Mouse (Mus musculus) forebrain, embryonic 12.5 days (tissue): ENCODE measurements around the gene Bcl6. TPM values are rescaled to one million over a fixed set of nuclear protein-coding genes. Genes with fewer than 3 reads are reported as not detected.

ENCODE experiments used
- ATAC-seq: fragments of 200-750 bp; cut with Nextera tagmentation; 2 replicates; pipeline ENCODE4 v1.8.0; 2017; ENCODE audit warnings: moderate TSS enrichment; ENCODE audit not compliant: low FRiP score
- H3K27ac ChIP-seq: fragments of 300-500 bp; sonication (generic); 2 replicates; pipeline ENCODE4 v1.5.1; 2016; ENCODE audit warnings: mild to moderate bottlenecking
- H3K27me3 ChIP-seq: fragments of 300-500 bp; sonication (generic); 2 replicates; pipeline ENCODE4 v1.6.1; 2016; ENCODE audit warnings: mild to moderate bottlenecking
- H3K36me3 ChIP-seq: fragments of 300-500 bp; sonication (generic); replicated peaks from 2 replicates; pipeline ENCODE4 v1.6.1; 2016; ENCODE audit warnings: mild to moderate bottlenecking
- H3K4me1 ChIP-seq: fragments of 300-500 bp; sonication (generic); 2 replicates; pipeline ENCODE4 v1.6.1; 2016
- H3K4me2 ChIP-seq: fragments of 300-500 bp; sonication (generic); 2 replicates; pipeline ENCODE4 v1.6.1; 2016; ENCODE audit warnings: mild to moderate bottlenecking, moderate library complexity
- H3K4me3 ChIP-seq: fragments of 300-500 bp; sonication (generic); replicated peaks from 2 replicates; pipeline ENCODE4 v1.5.1; 2016; ENCODE audit warnings: mild to moderate bottlenecking
- H3K9ac ChIP-seq: fragments of 300-500 bp; sonication (generic); 2 replicates; pipeline ENCODE4 v1.6.1; 2016; ENCODE audit warnings: mild to moderate bottlenecking
- H3K9me3 ChIP-seq: fragments of 300-500 bp; sonication (generic); 2 replicates; pipeline ENCODE4 v1.6.1; 2016
- WGBS: fragments of 180-500 bp; shearing (Covaris S2); methylation state at CpG from one replicate; pipeline ENCODE4 v1.1.7; 2016; 5-methylcytosine and 5-hydroxymethylcytosine counted together
- polyA plus RNA-seq: library from polyadenylated mRNA; unstranded; fragments of >200 nt; fragmentation: Nextera tagmentation; extraction: Ambion mirVana; gene quantifications from 2 replicates; pipeline ENCODE4 v1.2.1, GENCODE M21; 2016

Bcl6 gene
- polyA plus RNA-seq, 1 experiment from 2014 or later = 0.40 TPM

DNA sequence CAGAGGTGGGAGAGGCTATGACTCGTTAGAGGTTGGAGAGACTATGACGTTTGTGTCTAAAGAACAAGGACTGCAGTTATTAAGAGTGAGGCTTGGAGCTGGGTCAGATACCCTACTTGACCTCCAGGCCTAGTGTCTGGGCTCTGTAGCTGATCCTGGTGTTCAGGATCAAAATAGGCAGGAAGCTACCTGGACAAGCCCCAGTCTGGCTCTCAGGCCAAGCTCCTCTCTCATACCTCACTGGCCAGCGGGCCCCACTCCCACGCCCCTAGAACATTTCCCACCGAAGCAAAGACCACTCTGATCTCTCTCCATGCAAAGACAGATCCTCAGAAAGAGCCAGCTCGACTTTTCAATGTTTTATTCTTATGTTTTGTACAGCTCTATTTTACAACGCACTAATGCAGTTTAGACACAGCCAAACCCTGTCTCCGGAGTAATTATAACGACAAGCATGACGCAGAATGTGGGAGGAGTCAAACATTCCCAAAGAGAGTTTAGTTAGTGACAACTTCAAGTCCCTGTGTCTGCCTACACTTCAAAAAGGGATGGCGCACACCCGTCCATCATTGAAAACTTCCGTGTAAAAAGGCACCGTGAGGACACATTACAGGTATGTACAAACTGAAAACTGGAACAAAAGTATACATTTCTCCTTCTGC, 23.8 kb downstream of the Bcl6 start:
- WGBS = 78% methylated on average over 14 of the region's 14 CpGs
- Histone ChIP-seq H3K4me1 (peaks cover 14% of the 10 kb centered on the region), H3K27ac (no peak overlapping the region), H3K36me3 (no peaks in the 10 kb centered on the region), H3K9me3 (no peaks in the 10 kb centered on the region), H3K27me3 (no peaks in the 10 kb centered on the region), H3K4me3 (no peak overlapping the region), H3K9ac (no peak overlapping the region), H3K4me2 (no peak overlapping the region)
- no peak for ATAC-seq

- H3K4me2 ChIP-seq = no peak overlapping the region
- H3K36me3 ChIP-seq = no peaks in the 10 kb centered on the region
- H3K9me3 ChIP-seq = no peaks in the 10 kb centered on the region
- ATAC-seq = no peak
- no peaks in the 10 kb centered on the region for H3K27me3 ChIP-seq
- no peak overlapping the region for H3K9ac ChIP-seq
- H3K4me3 ChIP-seq = no peak overlapping the region
- WGBS = 67% methylated on average over 22 of the region's 22 CpGs
- H3K4me1 ChIP-seq = peaks cover 14% of the 10 kb centered on the region
- no peak overlapping the region for H3K27ac ChIP-seq
Observed at GRCm38 (mm10) chr16:23963896-23964668, 24.6 kb downstream of the Bcl6 start.

DNA sequence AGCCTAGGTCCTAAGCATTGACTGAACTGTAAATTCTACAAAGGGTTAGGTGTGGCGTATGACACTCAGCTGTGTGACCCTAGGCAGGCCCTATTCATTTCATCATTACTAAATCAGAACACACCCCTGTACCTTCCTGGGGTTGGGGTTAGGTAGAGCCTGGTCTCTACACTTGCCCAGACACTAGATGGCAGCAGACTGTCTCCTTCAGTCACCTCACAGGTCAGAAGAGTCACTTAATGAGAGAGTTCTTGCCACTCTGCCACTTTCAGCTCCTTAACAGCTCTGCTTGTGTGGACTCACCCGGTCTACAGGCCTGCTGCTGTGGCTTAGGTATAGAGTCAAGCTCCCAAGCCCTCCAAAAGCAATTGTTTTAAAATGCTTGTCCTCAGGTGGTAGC, 26.3 kb downstream of the Bcl6 start:
- WGBS = 92% methylated on average over 2 of the region's 2 CpGs
- no peak for ATAC-seq
- no peaks in the 10 kb centered on the region for H3K27me3 ChIP-seq
- no peak overlapping the region for H3K9ac ChIP-seq
- H3K4me1 ChIP-seq = peaks cover 14% of the 10 kb centered on the region
- no peaks in the 10 kb centered on the region for H3K9me3 ChIP-seq
- H3K27ac ChIP-seq = no peak overlapping the region
- no peak overlapping the region for H3K4me2 ChIP-seq
- no peaks in the 10 kb centered on the region for H3K36me3 ChIP-seq
- H3K4me3 ChIP-seq = no peak overlapping the region

DNA sequence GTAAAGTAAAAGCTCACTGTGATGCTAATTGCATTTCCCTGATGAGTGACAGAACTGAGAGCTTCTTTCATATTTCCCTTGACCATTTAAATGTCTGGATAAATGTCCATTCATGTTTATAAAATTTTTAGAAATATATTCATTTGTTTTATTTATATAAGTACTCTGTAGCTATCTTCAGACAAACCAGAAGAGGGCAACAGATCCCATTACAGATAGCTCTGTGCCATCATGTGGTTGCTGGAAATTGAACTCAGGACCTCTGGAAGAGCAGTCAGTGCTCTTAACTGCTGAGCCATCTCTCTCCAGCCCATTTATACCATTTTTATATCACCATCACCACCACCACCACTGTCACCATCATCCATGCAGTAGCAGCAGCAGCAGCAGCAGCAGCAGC, 29.7 kb downstream of the Bcl6 start:
- no peak for ATAC-seq
- Histone ChIP-seq H3K36me3 (no peaks in the 10 kb centered on the region), H3K27ac (no peak overlapping the region), H3K9me3 (no peaks in the 10 kb centered on the region), H3K27me3 (no peaks in the 10 kb centered on the region), H3K4me2 (no peak overlapping the region), H3K4me3 (no peak overlapping the region), H3K4me1 (peaks cover 4% of the 10 kb centered on the region; the same call in 1 of the 2 replicates), H3K9ac (no peak overlapping the region)

- Histone ChIP-seq H3K4me1 (no peaks in the 10 kb centered on the region), H3K9ac (no peak overlapping the region), H3K27ac (no peak overlapping the region), H3K27me3 (no peaks in the 10 kb centered on the region), H3K4me3 (no peak overlapping the region), H3K4me2 (no peak overlapping the region), H3K9me3 (no peaks in the 10 kb centered on the region), H3K36me3 (no peaks in the 10 kb centered on the region)
- peak; percentile 53; the same call in 1 of the 2 replicates for ATAC-seq
- WGBS = 11% methylated on average over 1 of the region's 1 CpGs
Observed at GRCm38 (mm10) chr16:23953959-23954260, 34.7 kb downstream of the Bcl6 start.

- Histone ChIP-seq H3K4me1 (no peaks in the 10 kb centered on the region), H3K27me3 (no peaks in the 10 kb centered on the region), H3K9me3 (no peaks in the 10 kb centered on the region), H3K4me3 (no peak overlapping the region), H3K9ac (no peak overlapping the region), H3K36me3 (no peaks in the 10 kb centered on the region), H3K27ac (no peak overlapping the region), H3K4me2 (no peak overlapping the region)
- peak; percentile 53; the same call in 1 of the 2 replicates for ATAC-seq
- WGBS = 46% methylated on average over 11 of the region's 11 CpGs
Observed at GRCm38 (mm10) chr16:23953189-23953958, 35.3 kb downstream of the Bcl6 start.

DNA sequence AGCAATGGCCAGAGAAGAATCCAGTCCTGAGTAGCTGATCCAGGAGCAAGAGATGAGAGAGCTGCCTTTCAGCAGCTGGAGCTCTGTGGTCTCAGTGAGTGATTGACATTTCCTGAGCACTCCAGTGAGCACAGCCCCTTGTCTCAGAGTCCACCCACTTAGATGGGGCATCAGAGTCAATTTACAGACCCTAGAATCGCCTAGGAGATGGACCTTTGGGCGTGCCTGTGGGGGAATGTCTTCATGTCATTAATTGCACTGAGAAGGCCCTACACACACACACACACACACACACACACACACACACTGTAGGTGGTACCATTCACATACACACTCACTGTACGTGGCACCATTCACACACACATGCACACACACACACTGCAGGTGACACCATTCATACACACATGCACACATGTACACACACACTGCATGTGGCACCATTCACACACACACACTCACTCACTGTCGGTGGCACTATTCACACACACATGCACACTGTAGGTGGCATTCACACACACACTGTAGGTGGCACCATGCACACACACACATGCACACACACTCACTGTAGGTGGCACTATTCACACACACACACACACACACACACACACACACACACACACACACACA, 36.4 kb downstream of the Bcl6 start:
- Histone ChIP-seq H3K36me3 (no peaks in the 10 kb centered on the region), H3K4me3 (no peak overlapping the region), H3K4me2 (no peak overlapping the region), H3K4me1 (no peaks in the 10 kb centered on the region), H3K27ac (no peak overlapping the region), H3K9ac (no peak overlapping the region), H3K27me3 (no peaks in the 10 kb centered on the region), H3K9me3 (no peaks in the 10 kb centered on the region)
- ATAC-seq = 0 out of 2 replicates have a peak, but pooled peaks have one; percentile 27
- WGBS = 82% methylated on average over 4 of the region's 4 CpGs

- Histone ChIP-seq H3K36me3 (no peaks in the 10 kb centered on the region), H3K4me1 (no peaks in the 10 kb centered on the region), H3K9me3 (no peaks in the 10 kb centered on the region), H3K4me2 (no peak overlapping the region), H3K4me3 (no peak overlapping the region), H3K27ac (no peak overlapping the region), H3K9ac (no peak overlapping the region), H3K27me3 (no peaks in the 10 kb centered on the region)
- no peak for ATAC-seq
- WGBS = 93% methylated on average over 6 of the region's 6 CpGs
Observed at GRCm38 (mm10) chr16:23947654-23948053, 41.0 kb downstream of the Bcl6 start.

GRCm38 (mm10) chr16:23944801-23945200, 43.9 kb downstream of the Bcl6 start:
- no peaks in the 10 kb centered on the region for H3K4me1 ChIP-seq
- no peak overlapping the region for H3K9ac ChIP-seq
- WGBS = 60% methylated on average over 3 of the region's 3 CpGs
- no peak overlapping the region for H3K27ac ChIP-seq
- no peak overlapping the region for H3K4me3 ChIP-seq
- H3K36me3 ChIP-seq = no peaks in the 10 kb centered on the region
- no peak for ATAC-seq
- H3K4me2 ChIP-seq = no peak overlapping the region
- no peaks in the 10 kb centered on the region for H3K27me3 ChIP-seq
- H3K9me3 ChIP-seq = no peaks in the 10 kb centered on the region

DNA sequence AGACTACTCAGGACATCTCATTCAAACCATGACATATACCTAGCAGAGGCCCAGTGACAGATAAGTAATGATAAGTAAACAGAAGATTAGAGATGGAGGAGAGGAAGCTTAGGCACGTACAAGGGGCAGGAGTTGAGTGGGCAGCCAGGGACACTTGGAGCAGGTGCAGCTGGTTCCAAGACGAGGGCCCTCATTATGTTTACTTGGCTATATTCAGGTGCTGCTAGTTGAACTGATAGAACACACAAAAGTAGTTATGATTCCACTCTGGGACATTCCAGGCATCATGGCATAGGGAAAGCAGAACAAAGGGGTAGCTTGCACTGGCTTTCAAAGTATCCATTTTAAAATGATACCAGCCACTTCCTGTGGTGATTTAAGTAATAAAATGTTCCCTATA, 54.3 kb downstream of the Bcl6 start:
- H3K9ac ChIP-seq = no peak overlapping the region
- H3K36me3 ChIP-seq = no peaks in the 10 kb centered on the region
- no peak overlapping the region for H3K4me2 ChIP-seq
- no peak overlapping the region for H3K4me3 ChIP-seq
- WGBS = 86% methylated on average over 2 of the region's 2 CpGs
- no peaks in the 10 kb centered on the region for H3K27me3 ChIP-seq
- ATAC-seq = no peak
- no peaks in the 10 kb centered on the region for H3K4me1 ChIP-seq
- H3K27ac ChIP-seq = no peak overlapping the region
- no peaks in the 10 kb centered on the region for H3K9me3 ChIP-seq

DNA sequence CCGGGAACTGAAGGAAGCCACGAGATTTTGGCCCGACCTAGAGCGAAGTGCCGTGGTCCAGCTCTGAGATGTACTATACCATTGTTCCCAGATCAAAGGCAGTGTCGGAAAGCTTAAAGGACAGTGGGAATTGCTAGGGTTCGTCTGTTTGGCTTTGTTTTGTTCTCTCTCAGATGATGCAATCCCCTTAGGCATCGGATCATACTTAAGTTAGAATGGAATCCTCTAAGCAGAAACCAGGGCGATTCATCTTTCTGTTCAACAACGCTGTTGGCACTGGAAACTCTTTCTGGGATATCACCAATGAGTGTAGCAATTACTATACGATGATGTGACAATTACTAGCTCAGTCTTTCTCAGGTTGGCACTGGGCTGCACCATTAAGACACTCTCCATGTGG, 56.4 kb downstream of the Bcl6 start, which contains the start of gene Rtp2:
Gene Rtp2 (minus strand): TSS at position 101 of the 400 bp plus-strand sequence.
- no peaks in the 10 kb centered on the region for H3K36me3 ChIP-seq
- H3K4me2 ChIP-seq = no peak within 1 kb of the TSS
- ATAC-seq = no peak
- WGBS = 67% methylated on average over 11 of the region's 11 CpGs
- H3K9ac ChIP-seq = no peak within 1 kb of the TSS
- no peaks in the 10 kb centered on the region for H3K9me3 ChIP-seq
- H3K4me1 ChIP-seq = no peaks in the 10 kb centered on the region
- no peak within 1 kb of the TSS for H3K4me3 ChIP-seq
- no peaks in the 10 kb centered on the region for H3K27me3 ChIP-seq
- H3K27ac ChIP-seq = no peak within 1 kb of the TSS

DNA sequence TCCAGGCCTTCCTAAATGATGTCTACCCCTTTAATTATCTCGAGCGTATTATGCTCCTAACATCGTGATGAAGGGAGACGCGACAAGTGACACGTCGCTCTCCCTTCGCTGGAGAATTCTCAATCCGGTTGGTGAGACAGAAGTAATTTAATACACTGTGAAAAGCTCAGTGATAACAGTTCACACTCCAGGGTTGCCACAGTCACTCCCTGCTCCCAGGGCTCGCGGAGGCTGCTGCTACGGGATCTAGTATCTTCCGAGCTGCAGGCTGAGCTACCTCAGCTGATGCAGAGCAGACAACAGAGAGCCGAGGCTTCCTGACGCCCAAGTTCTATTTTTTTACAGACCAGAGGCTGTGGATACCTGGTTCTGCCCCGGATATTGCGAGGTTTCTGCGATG, 57.4 kb downstream of the Bcl6 start:
- H3K9me3 ChIP-seq = no peaks in the 10 kb centered on the region
- no peaks in the 10 kb centered on the region for H3K27me3 ChIP-seq
- no peak overlapping the region for H3K4me3 ChIP-seq
- no peak for ATAC-seq
- no peak overlapping the region for H3K4me2 ChIP-seq
- H3K9ac ChIP-seq = no peak overlapping the region
- no peaks in the 10 kb centered on the region for H3K4me1 ChIP-seq
- H3K27ac ChIP-seq = no peak overlapping the region
- H3K36me3 ChIP-seq = no peaks in the 10 kb centered on the region
- WGBS = 84% methylated on average over 18 of the region's 18 CpGs
